Mouse (Mus musculus): Measurements from ENCODE around the gene Tor1b. TPM values are rescaled to one million over a fixed set of nuclear protein-coding genes. Genes with fewer than 3 reads are reported as not detected.

The Tor1b gene
- polyA plus RNA-seq, 1 experiment from 2014 or later: 26.1 TPM

DNA sequence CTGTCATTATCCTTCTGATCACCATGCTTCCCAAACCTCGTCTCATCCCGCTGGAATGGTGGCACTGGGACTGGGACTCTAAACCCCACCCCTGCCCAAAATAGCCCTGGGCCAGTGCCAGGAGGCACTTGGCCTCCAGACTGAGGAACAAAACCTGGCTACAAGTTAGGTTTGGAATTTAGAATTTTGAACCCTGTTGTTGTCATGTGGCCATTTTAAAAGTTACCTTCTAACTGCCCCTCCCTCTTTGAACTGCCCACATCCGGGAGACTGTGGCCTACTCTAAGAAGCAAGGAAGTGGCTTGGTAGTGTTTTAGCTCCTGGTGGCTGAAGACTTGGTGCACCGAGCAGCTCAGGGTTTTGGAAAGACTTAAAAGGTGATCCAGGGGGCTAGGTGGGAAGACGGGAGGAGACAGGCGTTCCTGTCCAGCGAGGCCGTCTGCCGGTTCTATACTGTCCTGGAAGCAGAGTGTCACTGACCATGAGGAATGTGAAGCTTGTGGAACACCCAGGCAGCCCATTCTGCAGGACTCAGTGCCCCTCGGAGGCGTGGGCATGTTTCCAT, 42.8 kb downstream of the Tor1b start:
- Histone ChIP-seq H3K4me2 (ENCODE audit: low read length) (peak overlapping the region; percentile 72), H3K4me3 (ENCODE audit: control insufficient read depth in 1 of 2, insufficient read depth in 1 of 2, low read depth in 1 of 2, low read length in 2 of 2) (peak overlapping the region; percentile 45 to 51), H3K9ac (ENCODE audit: low read length) (peak overlapping the region; percentile 75), H3K9me3 (ENCODE audit: control insufficient read depth, low read length) (no peaks in the 10 kb centered on the region), H3K36me3 (ENCODE audit: control insufficient read depth, insufficient read depth, low read length) (peaks cover 18% of the 10 kb centered on the region), H3K27me3 (ENCODE audit: control insufficient read depth, insufficient read depth, low read length) (no peaks in the 10 kb centered on the region), H3K27ac (replicated peaks in 1 of 2; ENCODE audit: control insufficient read depth in 1 of 2, insufficient read depth in 1 of 2, low read depth in 2 of 2, low read length in 2 of 2) (peak overlapping the region; percentile 91 to 93), H3K4me1 (ENCODE audit: control insufficient read depth in 2 of 2, insufficient read depth in 2 of 2, low read length in 2 of 2) (peaks cover 10 to 20% of the 10 kb centered on the region in 2 experiments)
- 42% methylated on average over 11 of the region's 11 CpGs for WGBS
- 0 out of 2 replicates have a peak, but pooled peaks have one; percentile 39 for ATAC-seq (ENCODE audit: insufficient number of reproducible peaks, insufficient read depth, low FRiP score, low read depth)

DNA sequence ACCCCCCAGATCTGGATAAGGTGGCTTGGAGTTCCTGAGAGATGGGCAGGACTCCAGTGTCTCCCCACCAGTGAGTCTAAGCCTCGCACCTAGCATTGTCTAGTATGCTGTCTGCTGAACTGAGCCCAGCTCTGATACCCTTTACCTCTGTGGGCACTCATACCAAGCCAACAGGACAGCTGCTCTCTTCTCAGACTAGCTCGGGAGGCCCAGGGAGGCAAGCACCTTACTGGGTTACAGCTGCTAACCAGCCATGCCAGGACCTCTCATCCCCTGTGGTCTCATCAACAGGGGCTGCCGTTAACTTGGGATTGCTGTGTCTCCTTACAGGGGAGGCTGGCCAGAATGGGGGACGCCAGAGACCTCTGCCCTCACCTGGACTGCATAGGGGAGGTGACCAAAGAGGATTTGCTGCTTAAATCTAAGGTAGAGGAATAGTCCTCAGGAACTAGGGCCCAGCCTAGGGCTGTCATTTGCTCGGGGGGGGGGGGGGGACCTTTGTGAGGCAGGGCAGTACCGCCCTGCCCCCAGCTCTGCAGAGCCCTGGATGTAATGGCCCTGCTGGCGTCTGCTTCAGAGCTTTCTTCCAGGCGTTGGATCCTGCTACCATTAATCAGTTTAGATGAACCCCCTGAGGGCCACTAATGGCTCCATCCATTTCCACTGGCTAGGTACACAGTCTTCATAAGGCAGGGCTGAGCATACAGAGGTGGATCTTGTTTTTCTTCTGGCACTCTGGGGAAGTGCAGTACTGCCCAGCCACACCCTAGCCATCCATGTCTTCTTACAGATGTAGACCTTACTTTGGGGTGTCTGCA, 45.9 kb downstream of the Tor1b start:
- no peak for ATAC-seq (ENCODE audit: insufficient number of reproducible peaks, insufficient read depth, low FRiP score, low read depth)
- peaks cover 10 to 20% of the 10 kb centered on the region in 2 experiments for H3K4me1 ChIP-seq (ENCODE audit: control insufficient read depth in 2 of 2, insufficient read depth in 2 of 2, low read length in 2 of 2)
- 81% methylated on average over 8 of the region's 8 CpGs for WGBS
- H3K9me3 ChIP-seq (ENCODE audit: control insufficient read depth, low read length): no peaks in the 10 kb centered on the region
- H3K27me3 ChIP-seq (ENCODE audit: control insufficient read depth, insufficient read depth, low read length): no peaks in the 10 kb centered on the region
- no peak overlapping the region for H3K27ac ChIP-seq (replicated peaks in 1 of 2; ENCODE audit: control insufficient read depth in 1 of 2, insufficient read depth in 1 of 2, low read depth in 2 of 2, low read length in 2 of 2)
- H3K4me3 ChIP-seq (ENCODE audit: control insufficient read depth in 1 of 2, insufficient read depth in 1 of 2, low read depth in 1 of 2, low read length in 2 of 2): no peak overlapping the region
- peaks cover 48% of the 10 kb centered on the region for H3K36me3 ChIP-seq (ENCODE audit: control insufficient read depth, insufficient read depth, low read length)
- H3K9ac ChIP-seq (ENCODE audit: low read length): no peak overlapping the region
- H3K4me2 ChIP-seq (ENCODE audit: low read length): peak overlapping the region; percentile 6; the same call in 1 of the 2 replicates

DNA sequence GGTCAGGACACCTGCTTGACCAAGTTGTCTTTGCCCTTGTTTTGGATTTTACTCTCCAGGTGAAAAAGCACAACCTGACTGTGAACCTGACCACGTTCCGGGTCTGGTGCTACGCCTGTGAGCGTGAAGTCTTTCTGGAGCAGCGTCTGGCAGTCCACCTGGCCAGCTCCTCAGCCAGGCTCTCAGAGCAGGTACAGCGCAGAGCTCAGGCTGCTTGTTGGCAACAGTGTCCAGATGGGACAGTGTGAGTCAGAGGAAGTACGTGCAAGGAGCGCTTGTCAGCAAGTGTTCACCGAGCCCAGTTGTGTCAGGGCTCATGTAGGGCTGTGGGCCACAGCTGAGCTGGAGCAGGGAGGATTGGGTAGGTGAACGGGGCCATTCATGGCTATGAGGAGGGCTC, 50.1 kb downstream of the Tor1b start:
- Histone ChIP-seq H3K4me2 (ENCODE audit: low read length) (no peak overlapping the region), H3K36me3 (ENCODE audit: control insufficient read depth, insufficient read depth, low read length) (peaks cover 80% of the 10 kb centered on the region), H3K27me3 (ENCODE audit: control insufficient read depth, insufficient read depth, low read length) (no peaks in the 10 kb centered on the region), H3K4me3 (ENCODE audit: control insufficient read depth in 1 of 2, insufficient read depth in 1 of 2, low read depth in 1 of 2, low read length in 2 of 2) (no peak overlapping the region), H3K9ac (ENCODE audit: low read length) (no peak overlapping the region), H3K27ac (replicated peaks in 1 of 2; ENCODE audit: control insufficient read depth in 1 of 2, insufficient read depth in 1 of 2, low read depth in 2 of 2, low read length in 2 of 2) (no peak overlapping the region), H3K4me1 (ENCODE audit: control insufficient read depth in 2 of 2, insufficient read depth in 2 of 2, low read length in 2 of 2) (peaks cover 18 to 32% of the 10 kb centered on the region in 2 experiments), H3K9me3 (ENCODE audit: control insufficient read depth, low read length) (no peaks in the 10 kb centered on the region)
- WGBS: 85% methylated on average over 10 of the region's 10 CpGs
- no peak for ATAC-seq (ENCODE audit: insufficient number of reproducible peaks, insufficient read depth, low FRiP score, low read depth)

DNA sequence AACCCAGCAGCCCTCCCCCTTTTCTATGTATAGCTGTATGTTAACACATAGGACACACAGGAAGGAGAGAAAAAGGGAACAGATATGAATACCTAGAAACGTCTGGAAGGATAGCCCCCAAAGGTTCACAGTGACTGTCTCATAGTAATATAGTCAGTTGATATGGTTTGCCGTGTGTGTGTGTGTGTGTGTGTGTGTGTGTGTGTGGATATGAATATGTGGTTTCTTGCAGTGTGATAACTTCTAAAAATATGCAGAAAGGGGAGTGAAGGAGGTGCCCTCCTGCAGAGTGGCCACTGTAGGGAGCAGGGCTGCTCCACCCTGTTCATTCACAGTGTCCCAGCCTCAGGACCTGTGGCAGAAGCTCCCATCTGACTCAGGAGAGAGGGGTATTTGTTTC, 52.7 kb downstream of the Tor1b start:
- peak overlapping the region; percentile 91 to 95 for H3K27ac ChIP-seq (replicated peaks in 1 of 2; ENCODE audit: control insufficient read depth in 1 of 2, insufficient read depth in 1 of 2, low read depth in 2 of 2, low read length in 2 of 2)
- no peaks in the 10 kb centered on the region for H3K9me3 ChIP-seq (ENCODE audit: control insufficient read depth, low read length)
- no peaks in the 10 kb centered on the region for H3K27me3 ChIP-seq (ENCODE audit: control insufficient read depth, insufficient read depth, low read length)
- H3K4me2 ChIP-seq (ENCODE audit: low read length): peak overlapping the region; percentile 31; the same call in 1 of the 2 replicates
- peaks cover 88% of the 10 kb centered on the region for H3K36me3 ChIP-seq (ENCODE audit: control insufficient read depth, insufficient read depth, low read length)
- no peak for ATAC-seq (ENCODE audit: insufficient number of reproducible peaks, insufficient read depth, low FRiP score, low read depth)
- peak overlapping the region; percentile 18 for H3K9ac ChIP-seq (ENCODE audit: low read length)
- peaks cover 18 to 27% of the 10 kb centered on the region in 2 experiments for H3K4me1 ChIP-seq (ENCODE audit: control insufficient read depth in 2 of 2, insufficient read depth in 2 of 2, low read length in 2 of 2)
- 68% methylated on average over 2 of the region's 2 CpGs for WGBS
- H3K4me3 ChIP-seq (ENCODE audit: control insufficient read depth in 1 of 2, insufficient read depth in 1 of 2, low read depth in 1 of 2, low read length in 2 of 2): no peak overlapping the region

DNA sequence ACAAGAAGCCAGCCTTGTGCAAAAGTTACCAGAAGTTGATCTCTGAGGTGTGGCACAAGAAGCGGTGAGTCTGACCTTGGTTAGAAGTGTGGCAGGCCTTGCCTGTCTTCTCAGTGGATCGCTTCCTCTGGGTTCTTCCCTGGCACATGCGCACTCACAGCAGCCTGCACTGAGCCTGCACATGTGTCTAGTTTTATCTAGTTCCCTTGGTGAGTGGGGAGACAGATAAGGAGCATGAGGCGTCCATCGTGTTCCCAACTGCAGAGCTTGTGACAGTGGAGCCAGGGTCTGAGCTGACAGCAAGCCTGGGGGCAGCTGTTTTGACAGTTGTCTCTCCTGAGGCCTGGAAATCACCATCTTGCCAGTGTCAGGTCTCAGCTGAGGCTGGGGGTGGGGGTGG, 53.7 kb downstream of the Tor1b start:
- Histone ChIP-seq H3K4me1 (ENCODE audit: control insufficient read depth in 2 of 2, insufficient read depth in 2 of 2, low read length in 2 of 2) (peaks cover 18 to 27% of the 10 kb centered on the region in 2 experiments), H3K27me3 (ENCODE audit: control insufficient read depth, insufficient read depth, low read length) (no peaks in the 10 kb centered on the region), H3K4me3 (ENCODE audit: control insufficient read depth in 1 of 2, insufficient read depth in 1 of 2, low read depth in 1 of 2, low read length in 2 of 2) (no peak overlapping the region), H3K9ac (ENCODE audit: low read length) (peak overlapping the region; percentile 42), H3K4me2 (ENCODE audit: low read length) (peak overlapping the region; percentile 31), H3K9me3 (ENCODE audit: control insufficient read depth, low read length) (no peaks in the 10 kb centered on the region), H3K27ac (replicated peaks in 1 of 2; ENCODE audit: control insufficient read depth in 1 of 2, insufficient read depth in 1 of 2, low read depth in 2 of 2, low read length in 2 of 2) (peak overlapping the region; percentile 91 to 95), H3K36me3 (ENCODE audit: control insufficient read depth, insufficient read depth, low read length) (peaks cover 88% of the 10 kb centered on the region)
- 4% methylated on average over 5 of the region's 5 CpGs for WGBS
- peak; percentile 77 for ATAC-seq (ENCODE audit: insufficient number of reproducible peaks, insufficient read depth, low FRiP score, low read depth)

DNA sequence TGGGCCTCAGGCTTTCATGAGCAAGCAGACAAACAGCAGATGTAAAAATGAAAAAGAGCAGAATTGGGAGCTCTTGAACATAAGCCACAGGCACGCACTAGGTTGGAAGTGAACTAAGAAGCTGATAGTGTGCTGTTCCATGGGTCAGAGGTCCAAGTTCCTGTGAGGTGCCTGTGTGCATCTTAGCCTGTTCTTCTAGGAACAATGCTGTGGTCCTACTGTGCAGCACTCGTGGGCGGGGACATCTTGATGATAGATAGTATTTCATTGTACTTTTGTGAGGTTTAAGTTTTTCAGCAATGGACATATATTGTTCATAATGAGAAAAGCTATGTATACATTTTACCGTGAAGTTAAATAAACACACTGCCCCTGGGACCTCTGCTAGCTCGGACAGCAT, 54.4 kb downstream of the Tor1b start:
- peak overlapping the region; percentile 25; the same call in 1 of the 2 replicates for H3K4me2 ChIP-seq (ENCODE audit: low read length)
- WGBS: 79% methylated on average over 5 of the region's 5 CpGs
- peak overlapping the region; percentile 91 to 95 for H3K27ac ChIP-seq (replicated peaks in 1 of 2; ENCODE audit: control insufficient read depth in 1 of 2, insufficient read depth in 1 of 2, low read depth in 2 of 2, low read length in 2 of 2)
- no peaks in the 10 kb centered on the region for H3K9me3 ChIP-seq (ENCODE audit: control insufficient read depth, low read length)
- no peak for ATAC-seq (ENCODE audit: insufficient number of reproducible peaks, insufficient read depth, low FRiP score, low read depth)
- H3K27me3 ChIP-seq (ENCODE audit: control insufficient read depth, insufficient read depth, low read length): no peaks in the 10 kb centered on the region
- peak overlapping the region; percentile 42; the same call in 1 of the 2 replicates for H3K9ac ChIP-seq (ENCODE audit: low read length)
- H3K4me1 ChIP-seq (ENCODE audit: control insufficient read depth in 2 of 2, insufficient read depth in 2 of 2, low read length in 2 of 2): peaks cover 18 to 27% of the 10 kb centered on the region in 2 experiments
- H3K36me3 ChIP-seq (ENCODE audit: control insufficient read depth, insufficient read depth, low read length): peaks cover 88% of the 10 kb centered on the region
- H3K4me3 ChIP-seq (ENCODE audit: control insufficient read depth in 1 of 2, insufficient read depth in 1 of 2, low read depth in 1 of 2, low read length in 2 of 2): no peak overlapping the region

All from heart, embryonic 14.5 days (tissue).